Mouse (Mus musculus) spleen, adult 12 weeks (tissue): ENCODE data around the gene Gm11627.
A peak's percentile ranks its signal among the peaks of the same experiment; 100 is the strongest.
"Not testable (repeated sequence)": the region's sequence is repeated elsewhere in the genome, so short reads cannot be mapped to it uniquely, and the experiment has no call there.

Experiments used
- DNase-seq: peaks from one replicate; pipeline ENCODE4 v3.0.0; 2022; ENCODE audit warnings: low spot score

Gm11627 gene

DNA sequence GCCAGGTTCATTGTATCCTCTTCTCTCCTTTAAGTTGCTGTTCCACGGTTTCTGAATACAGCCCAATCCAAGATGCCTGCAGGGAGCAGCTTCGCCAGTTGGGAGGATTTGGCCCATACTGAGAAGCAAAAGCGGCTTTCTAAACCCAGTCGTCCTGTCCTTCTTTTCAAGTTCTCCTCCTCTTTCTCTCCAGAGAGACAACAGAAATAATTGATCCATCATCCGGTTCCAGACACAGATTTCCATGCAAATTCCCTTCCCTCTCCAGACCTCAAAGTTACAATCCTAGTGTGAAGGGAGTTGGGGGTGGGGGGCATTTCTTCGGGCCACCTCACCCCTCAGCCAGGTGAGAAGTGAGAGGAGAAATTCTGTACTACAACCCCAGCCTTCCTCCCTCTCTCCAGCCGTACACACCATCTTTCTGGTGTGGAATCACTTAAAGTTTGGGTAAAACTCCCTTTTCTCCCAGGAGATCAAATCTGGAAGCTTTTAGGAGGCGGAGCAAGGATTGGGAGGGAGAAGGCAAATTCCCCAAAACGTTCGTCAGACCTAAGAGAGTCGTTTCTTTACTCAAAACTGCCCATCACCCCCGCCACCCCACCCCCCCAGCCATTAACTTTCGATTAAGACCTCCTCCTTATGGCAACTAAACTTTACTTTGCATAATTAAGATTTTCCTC, 23.7 kb upstream of the Gm11627 start:
- no peak for DNase-seq

DNA sequence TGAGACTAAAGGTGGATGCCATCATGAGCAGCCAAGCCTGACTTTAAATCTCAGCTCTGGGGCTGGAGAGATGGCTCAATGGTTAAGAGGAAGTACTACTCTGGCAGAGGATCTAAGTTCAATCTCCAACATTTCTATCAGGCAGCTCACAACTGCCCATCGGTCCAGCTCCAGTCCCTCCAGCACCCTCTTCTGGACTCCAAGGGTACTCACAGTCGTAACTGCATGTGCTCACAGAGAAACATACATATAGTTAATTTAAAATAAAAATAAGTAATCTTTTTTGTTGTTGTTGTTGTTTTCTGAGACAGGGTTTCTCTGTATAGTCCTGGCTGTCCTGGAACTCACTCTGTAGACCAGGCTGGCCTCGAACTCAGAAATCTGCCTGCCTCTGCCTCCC, 20.7 kb upstream of the Gm11627 start:
- DNase-seq: no peak

DNA sequence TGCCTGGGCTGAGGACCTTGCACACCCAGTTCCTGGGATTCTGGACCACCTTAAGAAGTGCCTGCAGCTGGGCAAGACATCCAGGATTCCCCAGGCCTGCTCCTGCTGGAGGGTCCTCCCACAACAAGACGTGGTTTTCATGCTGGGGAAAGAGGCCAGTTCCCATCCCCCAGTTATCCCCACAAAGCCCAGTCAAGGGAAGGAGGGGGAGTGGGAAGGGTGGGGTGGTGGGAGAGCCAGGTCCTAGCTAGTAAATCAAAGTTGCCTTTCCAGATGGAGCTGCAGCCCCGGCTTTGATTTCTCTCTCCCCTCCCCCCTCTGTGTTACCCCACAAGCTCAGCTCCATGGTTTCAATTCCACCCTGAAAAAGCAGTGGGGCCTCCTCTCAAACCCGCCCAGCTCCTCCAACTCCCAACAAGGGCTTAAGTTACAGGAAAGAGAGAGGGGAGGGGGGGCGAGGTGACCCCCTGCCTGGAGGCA, 16.1 kb upstream of the Gm11627 start:
- no peak for DNase-seq

DNA sequence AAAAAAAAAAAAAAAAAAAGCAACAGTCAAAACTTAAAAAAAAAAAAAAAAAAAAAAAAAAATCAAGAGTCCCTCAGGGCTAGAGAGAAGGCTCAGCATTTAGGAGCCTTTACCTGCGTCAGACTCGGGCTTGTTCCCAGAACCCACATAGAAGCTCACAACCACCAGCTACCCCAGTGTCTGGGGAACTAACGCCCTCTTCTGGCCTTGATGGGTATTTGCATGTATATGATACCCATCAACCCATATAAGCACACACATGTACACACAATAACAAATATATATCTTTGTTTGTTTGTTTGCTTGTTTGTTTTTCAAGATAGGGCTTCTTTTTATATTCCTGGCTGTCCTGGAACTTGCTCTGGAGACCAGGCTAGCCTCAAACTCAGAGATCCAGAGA, 8.3 kb upstream of the Gm11627 start:
- no peak for DNase-seq

DNA sequence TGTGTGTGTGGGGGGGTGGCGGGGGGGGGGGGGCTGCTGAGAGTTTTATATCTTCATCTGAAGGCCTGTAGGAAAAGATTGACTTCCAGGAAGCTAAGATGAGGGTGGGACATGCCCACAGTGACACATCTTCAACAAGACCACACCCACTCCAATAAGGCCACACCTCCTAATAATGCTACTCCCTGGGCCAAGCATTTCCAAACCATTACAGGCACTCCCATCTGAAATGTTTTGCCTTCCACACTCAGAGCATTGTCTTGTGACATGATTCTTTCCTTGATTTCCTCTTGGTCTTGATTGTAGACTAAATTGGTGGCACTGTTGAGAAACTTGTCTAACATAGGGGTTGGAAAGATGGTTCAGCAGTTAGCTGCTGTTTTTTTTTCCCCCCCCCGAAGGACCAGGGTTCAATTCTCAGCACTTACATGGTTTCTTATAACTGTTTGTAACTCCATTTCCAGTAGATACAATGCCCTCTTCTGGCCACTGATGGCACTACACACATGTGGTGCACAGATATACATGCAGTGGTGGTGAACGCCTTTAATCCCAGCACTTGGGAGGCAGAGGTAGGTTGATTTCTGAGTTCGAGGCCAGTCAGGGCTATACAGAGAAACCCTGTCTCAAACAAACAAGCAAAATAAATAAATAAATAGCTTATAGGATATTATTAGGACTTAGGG, 7.3 kb upstream of the Gm11627 start:
- no peak for DNase-seq

DNA sequence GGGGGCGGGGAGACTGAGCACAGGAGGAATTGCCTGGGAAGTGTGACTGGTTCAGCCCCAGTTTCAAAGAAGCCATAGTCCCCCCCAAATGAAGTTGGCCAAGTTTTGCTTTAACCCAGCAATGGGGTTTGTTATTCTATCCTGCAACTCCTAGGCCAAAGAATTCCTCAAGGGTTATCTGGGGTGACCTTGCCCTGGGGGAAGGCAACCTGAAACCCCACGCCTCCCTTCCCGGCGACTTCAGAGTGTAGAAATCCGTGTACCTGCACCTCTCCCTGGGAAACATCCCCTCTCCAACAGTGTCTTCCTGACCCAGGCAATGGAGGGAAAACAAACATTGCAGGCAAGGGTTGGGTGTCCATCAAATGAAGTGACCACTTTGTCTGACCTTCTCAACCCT, 3.5 kb upstream of the Gm11627 start:
- DNase-seq: no peak

DNA sequence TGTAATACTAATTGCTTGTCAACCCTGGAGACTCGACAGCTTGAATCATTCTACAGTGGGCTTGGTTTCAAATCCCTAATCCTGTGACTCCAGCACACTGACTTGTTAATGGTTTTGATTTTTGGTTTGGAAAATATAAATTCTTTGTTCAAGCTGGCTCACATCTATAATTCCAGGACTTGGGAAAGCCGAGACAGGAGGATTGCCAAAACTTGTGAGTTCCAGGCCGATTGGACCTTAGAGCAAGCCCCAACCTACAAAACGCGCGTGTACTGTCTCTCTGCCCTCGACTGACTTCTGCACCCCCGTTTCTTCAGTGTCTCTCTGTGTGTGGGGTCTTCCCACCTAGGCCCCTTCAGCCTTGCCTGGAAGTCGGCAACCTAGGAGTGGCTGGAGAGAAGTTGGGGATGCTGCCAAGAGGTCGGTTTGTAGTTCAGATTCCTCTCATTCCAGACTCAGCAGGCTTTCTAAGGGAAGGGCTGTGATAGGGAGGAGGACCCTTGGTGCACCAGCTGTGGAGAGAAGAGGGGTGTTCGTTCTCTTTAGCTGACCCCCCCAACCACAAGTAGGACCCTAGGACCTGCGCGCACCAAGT, 2.9 kb upstream of the Gm11627 start:
- DNase-seq: no peak

DNA sequence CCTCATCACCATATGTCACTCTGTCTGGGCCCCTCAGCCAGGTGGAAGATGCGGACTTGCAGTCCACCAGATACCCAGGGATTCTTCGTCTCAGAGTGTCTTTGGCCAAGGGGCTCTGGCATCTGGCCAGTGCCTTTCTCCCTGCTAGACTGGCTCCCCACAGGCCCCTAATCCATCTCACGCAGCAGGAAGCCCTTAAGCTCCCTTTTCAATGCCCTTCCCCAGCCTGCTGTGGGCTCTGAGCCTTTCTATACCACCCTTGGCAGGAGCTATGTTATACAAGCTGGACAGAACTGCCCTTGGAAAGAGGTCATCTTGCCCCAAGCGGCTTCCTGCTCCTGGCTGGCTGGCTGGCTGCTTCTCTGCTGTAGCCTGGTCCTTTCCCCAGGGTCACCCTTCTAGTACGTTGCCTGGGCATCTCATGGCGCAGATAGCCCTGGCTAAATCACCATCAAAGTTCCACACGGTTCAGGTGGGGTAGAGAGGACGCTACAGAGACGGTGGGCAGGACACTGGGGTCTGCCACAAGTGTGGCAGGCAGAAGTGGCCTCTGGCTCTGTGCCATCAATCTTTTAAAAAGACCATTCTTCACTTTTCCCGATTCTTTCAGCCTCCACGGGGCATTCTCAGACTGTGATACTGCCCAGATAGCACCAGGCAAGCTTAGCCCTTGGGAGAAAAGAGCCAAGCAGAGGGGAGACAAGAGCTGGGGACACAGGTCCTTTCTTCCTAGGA, 2.2 kb upstream of the Gm11627 start:
- DNase-seq: no peak

DNA sequence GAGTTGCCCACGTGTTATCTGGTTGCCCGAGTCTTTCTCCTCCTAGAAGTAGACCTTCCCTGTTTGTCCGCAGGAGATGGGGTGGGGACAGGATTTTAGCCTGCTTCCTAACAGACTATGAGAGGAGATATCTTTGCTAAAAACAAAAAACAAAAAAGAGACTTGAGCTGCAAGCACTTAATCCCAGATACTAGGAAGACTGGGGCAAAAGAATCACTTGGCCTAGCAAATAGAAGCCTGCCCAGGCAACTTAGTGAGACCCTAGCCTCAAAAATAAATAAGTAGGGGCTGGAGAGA, 721 bp upstream of the Gm11627 start:
- DNase-seq: no peak

DNA sequence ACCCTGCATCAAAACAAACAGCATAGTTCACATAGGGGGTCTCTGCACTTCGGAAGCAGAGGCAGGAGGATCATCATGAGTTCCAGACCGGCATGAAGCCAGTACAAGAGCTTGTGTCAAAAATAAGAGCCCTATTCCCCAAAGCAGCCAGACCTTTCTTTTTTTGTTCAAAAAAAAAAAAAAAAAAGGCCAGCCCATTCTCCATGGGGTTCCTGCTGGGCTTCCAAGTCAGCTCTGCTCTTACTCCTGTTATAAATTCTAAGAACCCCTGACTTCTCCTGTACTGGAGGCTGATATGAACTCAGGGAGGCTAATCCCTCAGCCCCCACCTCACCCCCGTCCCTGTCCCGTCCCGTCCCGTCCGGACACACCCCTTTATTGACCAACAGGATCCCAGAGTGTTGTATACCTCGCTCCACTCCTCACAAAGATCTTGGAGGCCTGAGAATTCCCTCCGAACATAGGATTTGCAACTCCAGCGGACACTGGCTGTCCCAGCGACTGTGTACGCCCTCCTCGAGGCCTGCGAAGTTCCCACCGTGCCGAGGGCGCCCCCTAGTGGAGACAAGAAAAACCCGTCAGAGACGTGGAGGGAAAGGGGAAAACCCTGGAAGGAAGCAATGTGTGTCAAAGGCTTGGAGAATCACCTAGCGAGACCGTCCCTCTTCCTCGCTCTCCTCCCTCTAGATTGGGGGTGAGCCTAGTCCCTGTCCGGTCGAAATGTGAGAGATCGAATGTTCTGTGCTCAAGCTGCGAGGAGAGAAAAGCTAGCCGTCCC, 731 bp downstream of the Gm11627 start:
- peak; percentile 57 for DNase-seq

DNA sequence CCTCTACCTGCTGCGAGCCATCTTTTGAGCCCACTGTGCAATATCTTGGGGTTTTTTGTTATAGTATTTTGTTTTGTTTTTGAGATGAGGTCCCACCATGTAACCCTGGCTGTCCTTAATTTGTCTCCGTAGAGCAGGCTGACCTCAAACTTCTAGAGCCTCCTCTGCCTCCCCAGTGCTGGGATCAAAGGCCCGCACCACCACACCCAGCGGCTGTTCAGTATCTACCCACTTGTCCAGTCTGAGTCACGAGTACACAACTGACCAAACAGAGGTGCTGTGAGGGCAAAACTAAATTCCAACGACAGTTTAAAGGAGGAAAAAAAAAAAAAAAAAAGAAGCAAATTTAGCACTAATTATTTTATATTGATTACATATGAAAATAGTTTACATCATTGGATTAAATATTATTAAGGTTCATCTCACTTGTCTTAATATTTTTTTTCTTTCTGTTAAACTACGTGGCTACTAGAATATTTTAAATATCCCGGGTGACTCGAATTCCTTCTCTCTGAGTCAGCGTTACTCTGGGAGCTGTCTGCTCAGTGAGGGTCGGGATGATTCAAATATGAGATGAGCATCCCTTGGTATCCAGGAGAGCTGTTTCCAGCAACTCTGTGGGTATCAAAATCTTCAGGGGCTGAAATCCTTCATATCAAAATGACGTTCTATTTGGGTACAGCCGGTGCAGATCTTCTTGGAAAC, 3.1 kb downstream of the Gm11627 start:
- no peak for DNase-seq

DNA sequence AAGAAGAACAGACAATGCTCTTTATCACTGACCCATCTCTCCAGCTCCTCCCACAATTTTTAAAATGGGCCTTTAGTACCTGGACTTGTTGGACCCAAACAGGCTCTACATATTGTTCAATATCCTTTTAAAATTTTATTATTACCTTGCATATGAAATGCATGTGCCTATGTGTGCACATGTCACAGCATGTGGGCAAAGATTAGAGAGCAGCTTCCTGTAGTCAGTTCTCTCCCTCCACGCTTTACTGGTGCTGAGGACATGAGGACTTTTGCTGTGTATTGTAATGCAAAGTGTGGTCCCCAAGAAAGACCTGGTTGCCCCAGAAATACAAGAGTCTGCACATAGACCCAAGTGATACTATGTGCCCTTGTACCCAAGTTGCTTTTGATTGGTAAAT, 4.2 kb downstream of the Gm11627 start:
- no peak for DNase-seq

DNA sequence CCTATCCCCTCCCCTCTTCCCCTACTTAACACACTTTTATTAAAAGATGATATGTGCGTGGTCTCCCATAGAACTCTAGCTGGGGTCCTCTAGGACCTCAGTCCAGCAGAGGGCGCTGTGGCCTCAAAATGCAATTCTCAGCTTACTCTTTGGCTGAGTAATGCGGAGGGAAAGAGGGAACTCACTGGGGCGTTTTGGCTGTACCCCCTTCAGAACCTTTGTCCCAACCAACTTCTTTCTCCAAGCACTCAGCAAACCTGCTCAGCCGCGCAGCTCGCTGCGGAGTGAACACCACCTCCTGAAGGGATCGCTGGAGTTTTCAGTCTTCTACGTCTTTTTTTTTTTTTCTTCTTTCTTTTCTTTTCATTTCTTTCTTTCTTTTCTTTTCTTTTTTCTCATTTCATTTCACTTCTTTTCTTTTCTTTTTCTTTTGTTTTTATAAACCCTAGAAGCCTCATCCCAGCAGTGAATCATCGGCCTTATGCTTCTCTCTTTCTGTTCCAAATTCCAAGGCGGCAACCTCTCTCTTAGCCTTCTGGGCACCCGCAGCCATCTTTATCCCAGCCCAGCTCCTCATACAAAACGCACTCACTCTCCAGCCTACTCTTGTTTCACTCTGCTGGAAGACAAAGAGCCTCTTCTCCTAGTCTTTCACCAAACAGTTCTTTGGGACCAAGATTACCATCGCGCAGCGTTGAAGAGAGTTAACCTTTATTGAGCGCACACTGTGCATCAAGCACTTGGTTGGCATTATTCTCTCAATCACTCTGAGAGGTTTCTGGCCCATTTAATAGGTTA, 6.2 kb downstream of the Gm11627 start:
- DNase-seq: peak; percentile 60

DNA sequence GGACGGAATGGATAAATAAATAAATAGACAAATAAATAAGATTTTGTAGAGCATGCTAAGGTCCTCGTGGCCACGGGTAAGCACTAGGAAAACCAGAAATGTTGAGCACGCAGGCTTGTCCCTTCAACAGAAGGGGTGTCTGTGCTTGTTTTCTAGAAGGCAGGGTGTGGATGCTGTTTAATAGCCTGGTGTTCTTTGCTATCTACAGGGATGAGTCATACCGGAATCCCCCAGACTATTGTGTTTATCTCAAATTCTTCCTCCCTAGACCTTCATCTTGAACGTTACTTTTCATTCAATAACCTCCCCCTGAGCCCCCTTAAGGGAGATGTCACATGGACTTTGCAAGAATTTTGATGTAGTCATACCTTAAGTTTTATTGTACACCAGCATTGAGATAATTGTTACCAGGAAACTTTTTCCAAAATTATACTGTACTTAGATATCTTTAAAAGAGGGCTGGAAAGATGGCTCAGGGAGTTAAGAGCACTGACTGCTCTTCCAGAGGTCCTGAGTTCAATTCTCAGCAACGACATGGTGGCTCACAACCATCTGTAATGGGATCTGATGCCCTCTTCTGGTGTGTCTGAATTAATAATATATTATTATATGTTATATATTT, 10.4 kb downstream of the Gm11627 start:
- DNase-seq: no peak

DNA sequence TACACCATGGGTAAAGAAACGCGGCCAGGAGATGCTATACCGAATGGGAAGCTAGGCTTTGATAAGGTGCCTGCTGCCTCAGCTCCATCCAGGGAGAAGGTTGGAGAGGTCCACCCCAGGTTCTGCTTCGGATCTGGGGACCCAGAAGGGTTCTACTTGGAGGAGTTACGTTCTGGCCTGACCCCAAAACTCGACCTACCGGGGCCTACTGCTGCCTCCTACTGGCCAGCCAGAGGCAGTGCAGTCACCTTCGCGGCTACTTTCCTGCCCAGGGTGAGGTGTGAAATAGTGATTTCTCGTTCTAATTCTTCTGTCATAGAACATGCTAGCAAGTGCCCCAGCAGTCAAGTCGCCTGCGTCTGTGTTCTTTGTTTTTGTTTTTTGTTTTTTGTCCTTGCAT, 11.1 kb downstream of the Gm11627 start:
- no peak for DNase-seq

DNA sequence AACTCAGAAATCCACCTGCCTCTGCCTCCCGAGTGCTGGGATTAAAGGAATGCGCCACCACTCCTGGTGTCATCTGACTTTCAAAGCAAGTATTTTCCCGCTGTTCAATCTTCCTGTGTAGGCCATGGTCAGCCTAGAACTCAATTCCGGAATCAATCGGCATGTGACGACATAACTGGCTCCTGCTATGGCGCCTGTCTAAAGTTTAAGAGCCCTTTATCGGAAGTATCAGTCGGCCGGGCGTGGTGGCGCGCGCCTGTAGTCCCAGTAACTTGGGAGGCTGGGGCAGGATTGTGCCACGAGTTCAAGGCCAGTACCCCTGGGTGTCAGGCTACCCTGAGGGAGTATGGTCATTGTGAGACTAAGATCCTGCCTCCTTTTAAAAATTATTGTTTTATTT, 11.5 kb downstream of the Gm11627 start:
- DNase-seq: no peak

DNA sequence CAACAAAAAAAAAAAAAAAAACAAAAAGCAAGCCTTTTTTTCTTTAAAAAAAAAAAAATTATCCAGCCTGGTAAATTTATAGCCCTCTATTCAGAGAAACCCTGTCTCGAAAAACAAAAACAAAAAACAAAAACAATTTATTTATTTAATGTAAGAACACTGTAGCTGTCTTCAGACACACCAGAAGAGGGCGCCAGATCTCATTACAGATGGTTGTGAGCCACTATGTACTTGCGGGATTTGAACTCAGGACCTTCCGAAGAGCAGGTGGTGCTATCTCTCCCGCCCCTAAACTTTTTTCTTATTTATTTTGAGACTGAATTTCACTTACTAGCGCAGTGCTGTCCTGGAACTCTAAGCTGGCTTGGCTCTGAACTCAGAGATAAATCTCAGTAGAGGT, 12.1 kb downstream of the Gm11627 start:
- no peak for DNase-seq

DNA sequence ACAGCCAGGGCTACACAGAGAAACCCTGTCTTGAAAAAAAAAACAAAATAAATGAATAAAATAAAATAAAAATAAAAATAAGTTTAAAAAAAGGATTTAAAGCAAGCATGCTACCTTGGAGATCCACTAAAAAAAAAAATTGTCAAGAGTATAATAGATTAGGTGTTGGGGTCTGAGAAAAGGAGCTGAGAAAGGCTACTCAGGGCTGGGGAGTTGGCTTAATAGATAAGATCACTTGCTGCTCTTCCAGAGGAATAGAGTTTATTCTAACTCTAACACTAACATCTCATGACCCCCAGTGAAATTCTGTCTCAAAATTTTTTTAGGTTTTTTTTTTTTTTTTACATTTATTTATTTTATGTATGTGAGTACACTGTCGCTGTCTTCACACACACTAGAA, 13.0 kb downstream of the Gm11627 start:
- DNase-seq: no peak

DNA sequence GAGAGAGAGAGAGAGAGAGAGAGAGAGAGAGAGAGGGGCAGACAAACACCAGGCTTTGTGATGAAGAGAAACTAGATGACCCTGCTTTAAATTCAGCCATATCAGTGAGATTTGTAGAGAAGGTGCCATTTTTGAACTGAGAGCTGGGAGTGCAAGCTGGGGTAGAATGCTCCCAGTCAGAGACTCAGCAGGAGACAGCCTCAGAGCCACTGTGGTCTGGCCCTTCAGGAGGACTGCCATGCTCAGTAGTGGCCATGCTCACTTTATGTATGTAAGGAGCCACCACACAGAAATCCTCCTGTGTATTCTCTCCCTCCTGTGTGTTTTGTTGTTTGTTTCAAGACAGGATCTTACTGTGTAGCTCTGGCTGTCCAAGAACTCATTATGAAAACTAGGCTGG, 13.5 kb downstream of the Gm11627 start:
- DNase-seq: no peak

DNA sequence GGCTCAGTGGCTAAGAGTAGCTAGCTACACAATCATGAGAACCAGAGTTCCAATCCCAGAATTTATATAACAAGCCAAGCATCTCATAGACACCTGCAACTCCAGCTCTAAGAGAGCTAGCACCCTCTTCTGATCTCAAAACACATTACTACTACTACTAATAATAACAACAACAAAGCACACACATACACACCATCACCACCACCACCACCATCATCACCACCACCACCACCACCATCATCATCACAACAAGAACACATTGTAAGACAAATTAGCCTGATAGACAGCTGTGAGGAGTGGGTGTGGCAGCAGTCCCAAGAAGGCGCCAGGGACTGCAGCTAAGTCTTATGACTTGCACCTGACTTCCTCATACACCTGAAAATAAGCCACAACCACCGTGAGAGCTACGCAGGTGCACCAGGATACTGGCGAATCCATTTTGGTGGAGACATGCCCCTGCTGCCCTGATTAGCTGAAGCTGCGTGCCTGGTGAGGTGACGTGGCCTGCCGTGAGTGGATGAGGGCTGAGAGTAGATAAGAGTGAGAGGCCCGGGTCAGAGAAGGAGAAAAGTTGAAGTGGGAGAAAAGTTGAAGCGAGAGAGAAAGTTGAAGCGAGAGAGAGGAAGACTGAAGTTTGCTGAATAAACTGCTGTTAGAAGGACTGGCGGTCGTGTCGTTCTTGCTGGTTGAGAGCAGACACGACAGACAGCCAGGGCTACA, 14.1 kb downstream of the Gm11627 start:
- DNase-seq: not testable (repeated sequence)
